Mouse (Mus musculus): ENCODE measurements at regions not wholly inside any gene's neighbourhood (a gene's known extent, or its start where the extent isn't known, plus 50 kb on each side); places are given as distances from the start of the nearest gene placed in this dataset.
A peak's percentile ranks its signal among the peaks of the same experiment; 100 is the strongest.
"Not testable (repeated sequence)": the region's sequence is repeated elsewhere in the genome, so short reads cannot be mapped to it uniquely, and the experiment has no call there.

GRCm38 (mm10) chr5:77743467-77743866 lies 335.6 kb upstream of the Igfbp7 start:
- H3K4me3 ChIP-seq: no peak overlapping the region
- peaks cover 3% of the 10 kb centered on the region; the same call in 1 of the 2 replicates for H3K4me1 ChIP-seq
- H3K27ac ChIP-seq: no peak overlapping the region
- WGBS: 64% methylated on average over 3 of the region's 3 CpGs
- no peak overlapping the region for H3K4me2 ChIP-seq
- no peak overlapping the region for H3K9ac ChIP-seq
- H3K27me3 ChIP-seq: no peaks in the 10 kb centered on the region
- no peaks in the 10 kb centered on the region for H3K36me3 ChIP-seq (ENCODE audit: poor library complexity, severe bottlenecking)
- H3K9me3 ChIP-seq (replicated peaks): no peaks in the 10 kb centered on the region
- peak; percentile 45; the same call in 1 of the 2 replicates for ATAC-seq

- WGBS: 64% methylated on average over 4 of the region's 4 CpGs
- not testable (repeated sequence) for H3K27me3 ChIP-seq; H3K4me3 ChIP-seq; H3K4me2 ChIP-seq; ATAC-seq; H3K4me1 ChIP-seq; H3K9me3 ChIP-seq (replicated peaks); H3K36me3 ChIP-seq (ENCODE audit: poor library complexity, severe bottlenecking); H3K27ac ChIP-seq; H3K9ac ChIP-seq
Observed at GRCm38 (mm10) chr5:77730286-77730685, 322.4 kb upstream of the Igfbp7 start.

GRCm38 (mm10) chr5:77681592-77681991 lies 273.8 kb upstream of the Igfbp7 start:
- Histone ChIP-seq H3K9ac (no peak overlapping the region), H3K27ac (no peak overlapping the region), H3K27me3 (no peaks in the 10 kb centered on the region), H3K9me3 (replicated peaks) (no peaks in the 10 kb centered on the region), H3K36me3 (ENCODE audit: poor library complexity, severe bottlenecking) (no peaks in the 10 kb centered on the region), H3K4me2 (no peak overlapping the region), H3K4me3 (no peak overlapping the region), H3K4me1 (no peaks in the 10 kb centered on the region)
- no peak for ATAC-seq
- 72% methylated on average over 3 of the region's 3 CpGs for WGBS

- H3K36me3 ChIP-seq (ENCODE audit: poor library complexity, severe bottlenecking): no peaks in the 10 kb centered on the region
- no peaks in the 10 kb centered on the region for H3K4me1 ChIP-seq
- WGBS: 88% methylated on average over 15 of the region's 15 CpGs
- no peak overlapping the region for H3K9ac ChIP-seq
- H3K4me3 ChIP-seq: no peak overlapping the region
- ATAC-seq: no peak
- H3K27ac ChIP-seq: no peak overlapping the region
- H3K27me3 ChIP-seq: no peaks in the 10 kb centered on the region
- no peaks in the 10 kb centered on the region for H3K9me3 ChIP-seq (replicated peaks)
- no peak overlapping the region for H3K4me2 ChIP-seq
Observed at GRCm38 (mm10) chr5:77672073-77672924, 264.5 kb upstream of the Igfbp7 start.

GRCm38 (mm10) chr5:77663096-77663495 lies 255.3 kb upstream of the Igfbp7 start:
- H3K4me1 ChIP-seq: no peaks in the 10 kb centered on the region
- H3K9ac ChIP-seq: no peak overlapping the region
- H3K27me3 ChIP-seq: no peaks in the 10 kb centered on the region
- no peaks in the 10 kb centered on the region for H3K36me3 ChIP-seq (ENCODE audit: poor library complexity, severe bottlenecking)
- no peak overlapping the region for H3K4me2 ChIP-seq
- WGBS: 73% methylated on average over 3 of the region's 3 CpGs
- no peak overlapping the region for H3K4me3 ChIP-seq
- no peak overlapping the region for H3K27ac ChIP-seq
- ATAC-seq: no peak
- H3K9me3 ChIP-seq (replicated peaks): no peaks in the 10 kb centered on the region

- H3K4me2 ChIP-seq: no peak overlapping the region
- ATAC-seq: no peak
- H3K27me3 ChIP-seq: no peaks in the 10 kb centered on the region
- H3K4me1 ChIP-seq: no peaks in the 10 kb centered on the region
- H3K9me3 ChIP-seq (replicated peaks): no peaks in the 10 kb centered on the region
- H3K4me3 ChIP-seq: no peak overlapping the region
- no peaks in the 10 kb centered on the region for H3K36me3 ChIP-seq (ENCODE audit: poor library complexity, severe bottlenecking)
- no peak overlapping the region for H3K9ac ChIP-seq
- 89% methylated on average over 6 of the region's 6 CpGs for WGBS
- H3K27ac ChIP-seq: no peak overlapping the region
Observed at GRCm38 (mm10) chr5:77659016-77659415, 251.2 kb upstream of the Igfbp7 start.

- H3K27ac ChIP-seq: no peak overlapping the region
- no peak for ATAC-seq
- H3K36me3 ChIP-seq (ENCODE audit: poor library complexity, severe bottlenecking): no peaks in the 10 kb centered on the region
- no peaks in the 10 kb centered on the region for H3K9me3 ChIP-seq (replicated peaks)
- no peak overlapping the region for H3K4me2 ChIP-seq
- H3K4me3 ChIP-seq: no peak overlapping the region
- 53% methylated on average over 5 of the region's 5 CpGs for WGBS
- H3K4me1 ChIP-seq: peaks cover 8% of the 10 kb centered on the region
- H3K9ac ChIP-seq: no peak overlapping the region
- H3K27me3 ChIP-seq: no peaks in the 10 kb centered on the region
Observed at GRCm38 (mm10) chr5:77644651-77645050, 236.8 kb upstream of the Igfbp7 start.

GRCm38 (mm10) chr5:77620402-77620801 lies 212.6 kb upstream of the Igfbp7 start:
- Histone ChIP-seq H3K9me3 (replicated peaks) (no peaks in the 10 kb centered on the region), H3K36me3 (ENCODE audit: poor library complexity, severe bottlenecking) (no peaks in the 10 kb centered on the region), H3K9ac (no peak overlapping the region), H3K4me1 (no peaks in the 10 kb centered on the region), H3K27ac (no peak overlapping the region), H3K27me3 (no peaks in the 10 kb centered on the region), H3K4me2 (no peak overlapping the region), H3K4me3 (no peak overlapping the region)
- WGBS: 68% methylated on average over 4 of the region's 4 CpGs
- ATAC-seq: no peak; the same call in 1 of the 2 replicates

- Histone ChIP-seq H3K4me1 (no peaks in the 10 kb centered on the region), H3K27ac (no peak overlapping the region), H3K36me3 (ENCODE audit: poor library complexity, severe bottlenecking) (no peaks in the 10 kb centered on the region), H3K9ac (no peak overlapping the region), H3K27me3 (0 out of 2 replicates have a peak, but pooled peaks cover 1% of the 10 kb centered on the region), H3K4me2 (no peak overlapping the region), H3K9me3 (replicated peaks) (0 out of 2 replicates have a peak, but pooled peaks cover 2% of the 10 kb centered on the region), H3K4me3 (no peak overlapping the region)
- ATAC-seq: no peak
- WGBS: 57% methylated on average over 6 of the region's 6 CpGs
Observed at GRCm38 (mm10) chr5:77610496-77610895, 202.7 kb upstream of the Igfbp7 start.

GRCm38 (mm10) chr5:77594719-77595118 lies 186.9 kb upstream of the Igfbp7 start:
- ATAC-seq: no peak
- Histone ChIP-seq H3K36me3 (ENCODE audit: poor library complexity, severe bottlenecking) (no peaks in the 10 kb centered on the region), H3K4me2 (no peak overlapping the region), H3K9ac (no peak overlapping the region), H3K4me3 (no peak overlapping the region), H3K9me3 (replicated peaks) (no peaks in the 10 kb centered on the region), H3K4me1 (no peaks in the 10 kb centered on the region), H3K27ac (no peak overlapping the region), H3K27me3 (0 out of 2 replicates have a peak, but pooled peaks cover 3% of the 10 kb centered on the region)
- 87% methylated on average over 4 of the region's 4 CpGs for WGBS

- 91% methylated on average over 3 of the region's 3 CpGs for WGBS
- ATAC-seq: no peak
Observed at GRCm38 (mm10) chr5:77589252-77589651, 181.4 kb upstream of the Igfbp7 start.

GRCm38 (mm10) chr5:77581702-77582101 lies 173.9 kb upstream of the Igfbp7 start:
- H3K27me3 ChIP-seq: peaks cover 37% of the 10 kb centered on the region
- H3K9ac ChIP-seq: no peak overlapping the region
- H3K4me1 ChIP-seq: peaks cover 27% of the 10 kb centered on the region
- no peak overlapping the region for H3K4me3 ChIP-seq
- H3K36me3 ChIP-seq (ENCODE audit: poor library complexity, severe bottlenecking): no peaks in the 10 kb centered on the region
- peak; percentile 44; the same call in 1 of the 2 replicates for ATAC-seq
- H3K27ac ChIP-seq: peak overlapping the region; percentile 49; the same call in 1 of the 2 replicates
- peak overlapping the region; percentile 42 for H3K4me2 ChIP-seq
- 32% methylated on average over 6 of the region's 6 CpGs for WGBS
- H3K9me3 ChIP-seq (replicated peaks): no peaks in the 10 kb centered on the region

More at GRCm38 (mm10) chr5:77589252-77589651, 181.4 kb upstream of the Igfbp7 start:
- H3K36me3 ChIP-seq (ENCODE audit: poor library complexity, severe bottlenecking): no peaks in the 10 kb centered on the region
- no peaks in the 10 kb centered on the region for H3K4me1 ChIP-seq
- 0 out of 2 replicates have a peak, but pooled peaks cover 4% of the 10 kb centered on the region for H3K27me3 ChIP-seq
- H3K4me2 ChIP-seq: no peak overlapping the region
- H3K27ac ChIP-seq: no peak overlapping the region
- H3K9ac ChIP-seq: no peak overlapping the region
- no peak overlapping the region for H3K4me3 ChIP-seq
- H3K9me3 ChIP-seq (replicated peaks): no peaks in the 10 kb centered on the region
